ENCODE assay signal across 23 mouse cellular contexts in the genomic region with DNA sequence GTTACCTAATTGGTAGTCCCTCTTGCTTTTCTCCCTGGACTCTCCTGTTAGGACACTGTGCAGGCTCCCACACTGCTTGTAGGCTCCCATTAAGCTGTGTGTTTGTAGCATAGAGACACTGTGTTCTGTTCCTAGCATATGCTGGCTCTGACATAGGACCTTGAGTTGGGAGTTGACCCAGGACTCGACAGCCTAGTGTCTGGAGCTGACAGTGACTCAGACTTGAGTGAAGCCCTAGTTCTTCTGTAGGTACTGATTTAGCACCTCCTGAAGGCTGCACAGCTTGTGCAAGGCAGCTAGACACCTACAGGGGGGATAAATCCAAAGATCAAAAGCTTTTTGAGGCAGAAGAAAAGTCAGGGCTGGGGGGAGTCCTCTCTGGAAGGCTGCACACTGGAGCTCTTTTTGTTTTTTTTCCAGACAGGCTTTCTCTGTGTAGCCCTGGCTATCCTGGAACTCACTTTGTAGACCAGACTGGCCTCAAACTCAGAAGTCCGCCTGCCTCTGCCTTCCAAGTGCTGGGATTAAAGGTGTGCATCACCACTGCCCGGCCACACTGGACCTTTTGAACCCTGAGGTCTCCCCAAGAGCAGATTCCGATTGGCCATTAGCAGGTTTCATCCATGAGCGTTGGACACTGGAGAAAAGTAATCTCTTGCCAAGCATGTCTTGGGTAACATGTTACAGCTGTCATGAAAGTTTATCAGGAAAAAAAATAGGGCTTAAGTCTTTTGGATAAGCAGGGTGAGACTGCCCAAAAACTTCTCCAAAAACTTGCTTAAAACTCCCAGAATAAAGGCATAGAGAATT. TPM values are rescaled to one million over a fixed set of nuclear protein-coding genes. Genes with fewer than 3 reads are reported as not detected.
A peak's percentile ranks its signal among the peaks of the same experiment; 100 is the strongest.
DNase-seq lines count a peak whose midpoint lies in the region; ATAC-seq and TF ChIP-seq lines count a peak whose summit lies in the region.
"Had no signal": no experiment of that assay in that cellular context is flagged by ENCODE, and none has a peak within 500 bp of the region (broad histone marks: within the 10 kb centered on the region; RNA-seq: fewer than 3 reads in every experiment).

No protein-coding gene starts in this region.

- H3K27ac ChIP-seq in kidney, embryonic 16.5 days (ENCODE audit: low read length): no peak overlapping the region
- H3K27ac ChIP-seq in kidney, adult 2 months (ENCODE audit: insufficient read depth, low read depth, low read length): no peak overlapping the region
- H3K27ac ChIP-seq in liver, embryonic 12.5 days: peak overlapping the region; percentile 97
- H3K27ac ChIP-seq in forebrain, embryonic 11.5 days (ENCODE audit: low read depth, low read length): no peak overlapping the region
- H3K27ac ChIP-seq: embryonic facial prominence, embryonic 10.5 days; forebrain, embryonic 13.5 days; heart, embryonic 13.5 days; hindbrain, embryonic 15.5 days; intestine, embryonic 15.5 days; limb, embryonic 13.5 days had no signal

- H3K4me1 ChIP-seq in kidney, embryonic 16.5 days (ENCODE audit: insufficient read depth, low read length): peaks cover 12% of the 10 kb centered on the region
- peaks cover 14% of the 10 kb centered on the region for H3K4me1 ChIP-seq in kidney, adult 2 months (ENCODE audit: control insufficient read depth, insufficient read depth, low read length)
- peaks cover 98% of the 10 kb centered on the region for H3K4me1 ChIP-seq in liver, embryonic 12.5 days
- no peaks in the 10 kb centered on the region for H3K4me1 ChIP-seq in forebrain, embryonic 11.5 days (replicated peaks; ENCODE audit: control insufficient read depth, insufficient read depth, low read length)
- H3K4me1 ChIP-seq: forebrain, embryonic 13.5 days; hindbrain, embryonic 15.5 days; intestine, embryonic 15.5 days; limb, embryonic 13.5 days had no signal

- H3K9ac ChIP-seq in kidney, embryonic 16.5 days (replicated peaks; ENCODE audit: low read length): no peak overlapping the region
- peak overlapping the region; percentile 25 for H3K9ac ChIP-seq in liver, embryonic 12.5 days
- H3K9ac ChIP-seq in forebrain, embryonic 11.5 days (ENCODE audit: low read length): no peak overlapping the region
- H3K9ac ChIP-seq: forebrain, embryonic 13.5 days; heart, embryonic 13.5 days; hindbrain, embryonic 15.5 days; intestine, embryonic 15.5 days; limb, embryonic 13.5 days had no signal

- no peak overlapping the region for H3K4me2 ChIP-seq in kidney, embryonic 16.5 days (replicated peaks; ENCODE audit: low read depth, low read length)
- H3K4me2 ChIP-seq in liver, embryonic 12.5 days: no peak overlapping the region; the same call in 1 of the 2 replicates
- H3K4me2 ChIP-seq in forebrain, embryonic 11.5 days (ENCODE audit: low read depth, low read length, severe bottlenecking): no peak overlapping the region
- H3K4me2 ChIP-seq: forebrain, embryonic 13.5 days; heart, embryonic 13.5 days; hindbrain, embryonic 15.5 days; intestine, embryonic 15.5 days; limb, embryonic 13.5 days; midbrain, embryonic 11.5 days had no signal

- DNase-seq in adrenal gland, postnatal 14 days: peak; percentile 27
- no peak for DNase-seq in adrenal gland, adult 18-20 months (ENCODE audit: low spot score in 2 of 2)
- no peak for DNase-seq in kidney, adult 2 months
- no peak for DNase-seq in forebrain, embryonic 11.5 days (ENCODE audit: low spot score)
- DNase-seq in right cerebral cortex, adult 18-20 months: no peak
- no peak for DNase-seq in layer of hippocampus, adult 11-12 months (ENCODE audit: low spot score)
- DNase-seq: cerebellum, adult 8-10 months; gastrocnemius, postnatal 25 days; heart, postnatal 4 days; kidney, postnatal 4 days; retina, postnatal 1 day; thymus, postnatal 25 days had no signal

- no peaks in the 10 kb centered on the region for H3K27me3 ChIP-seq in kidney, embryonic 16.5 days (ENCODE audit: insufficient read depth, low read length)
- no peaks in the 10 kb centered on the region for H3K27me3 ChIP-seq in kidney, adult 2 months (replicated peaks; ENCODE audit: control insufficient read depth, insufficient read depth, low read length)
- H3K27me3 ChIP-seq in liver, embryonic 12.5 days (replicated peaks): no peaks in the 10 kb centered on the region
- no peaks in the 10 kb centered on the region for H3K27me3 ChIP-seq in forebrain, embryonic 11.5 days (ENCODE audit: control insufficient read depth, insufficient read depth, low read length)
- H3K27me3 ChIP-seq: forebrain, embryonic 13.5 days; heart, embryonic 13.5 days; hindbrain, embryonic 15.5 days; intestine, embryonic 15.5 days; limb, embryonic 13.5 days had no signal

- ATAC-seq in kidney, embryonic 16.5 days (ENCODE audit: low FRiP score, low TSS enrichment): 0 out of 2 replicates have a peak, but pooled peaks have one; percentile 11
- ATAC-seq in liver, embryonic 12.5 days: no peak
- no peak for ATAC-seq in forebrain, embryonic 11.5 days (replicated peaks; ENCODE audit: low FRiP score)
- ATAC-seq: forebrain, embryonic 13.5 days; intestine, embryonic 15.5 days; lung, postnatal 0 days had no signal

- WGBS in kidney, embryonic 16.5 days: 46% methylated on average over 5 of the region's 5 CpGs
- WGBS in kidney, adult 2 months: 62% methylated on average over 5 of the region's 5 CpGs
- 62% methylated on average over 5 of the region's 5 CpGs for WGBS in liver, embryonic 12.5 days (ENCODE audit: insufficient replicate concordance)
- WGBS in forebrain, embryonic 11.5 days: 77% methylated on average over 5 of the region's 5 CpGs

- TF ChIP-seq POLR2A in kidney, adult 2 months (IDR thresholded peaks at IDR 0.05; ENCODE audit: low read depth, low read length): no peak

- H3K36me3 ChIP-seq in kidney, embryonic 16.5 days (ENCODE audit: insufficient read depth, low read length): no peaks in the 10 kb centered on the region
- no peaks in the 10 kb centered on the region for H3K36me3 ChIP-seq in kidney, adult 2 months (ENCODE audit: control insufficient read depth, insufficient read depth, low read length)
- no peaks in the 10 kb centered on the region for H3K36me3 ChIP-seq in liver, embryonic 12.5 days
- no peaks in the 10 kb centered on the region for H3K36me3 ChIP-seq in forebrain, embryonic 11.5 days (ENCODE audit: control insufficient read depth, insufficient read depth, low read length)
- H3K36me3 ChIP-seq: embryonic facial prominence, embryonic 10.5 days; G1E; heart, embryonic 13.5 days; hindbrain, embryonic 15.5 days; intestine, embryonic 15.5 days; limb, embryonic 13.5 days had no signal

- no peaks in the 10 kb centered on the region for H3K9me3 ChIP-seq in kidney, embryonic 16.5 days (ENCODE audit: low read length)
- H3K9me3 ChIP-seq in liver, embryonic 12.5 days (replicated peaks): no peaks in the 10 kb centered on the region
- H3K9me3 ChIP-seq in forebrain, embryonic 11.5 days (ENCODE audit: control insufficient read depth, low read length): no peaks in the 10 kb centered on the region
- H3K9me3 ChIP-seq: embryonic facial prominence, embryonic 10.5 days; forebrain, embryonic 13.5 days; G1E; heart, embryonic 13.5 days; hindbrain, embryonic 15.5 days; intestine, embryonic 15.5 days; limb, embryonic 13.5 days had no signal

- no peak overlapping the region for H3K4me3 ChIP-seq in kidney, embryonic 16.5 days (ENCODE audit: low read length)
- H3K4me3 ChIP-seq in kidney, adult 2 months (ENCODE audit: insufficient read depth, low read depth, low read length): no peak overlapping the region
- no peak overlapping the region for H3K4me3 ChIP-seq in liver, embryonic 12.5 days
- H3K4me3 ChIP-seq in forebrain, embryonic 11.5 days (ENCODE audit: low read depth, low read length): no peak overlapping the region
- H3K4me3 ChIP-seq: embryonic facial prominence, embryonic 10.5 days; forebrain, embryonic 13.5 days; heart, embryonic 13.5 days; hindbrain, embryonic 15.5 days; intestine, embryonic 15.5 days; limb, embryonic 13.5 days had no signal

- no peak for TF ChIP-seq CTCF in kidney, adult 2 months (conservative IDR thresholded peaks at IDR 0.05; ENCODE audit: insufficient read depth, insufficient read length, low read depth, low read length)

RNA-seq across cellular contexts. Expression of a gene that starts 48.1 kb away (rescaled TPM):
- total RNA-seq in adrenal gland, postnatal 14 days (2021): 37.3 and 43.2 TPM in 2 replicates
- 10 to 100 TPM; 40.3 to 43.8 TPM for total RNA-seq in adrenal gland, adult 18-20 months (2021)
- 13.2 and 14.5 TPM in 2 replicates for polyA plus RNA-seq in kidney, embryonic 16.5 days (2015; fragmentation: Nextera tagmentation; extraction: Ambion mirVana)
- 13.2 and 16.8 TPM in 2 replicates for polyA plus RNA-seq in kidney, adult 2 months (2012; rRNA removed)
- 17.0 and 19.5 TPM in 2 replicates for polyA plus RNA-seq in liver, embryonic 12.5 days (2016; fragmentation: Nextera tagmentation; extraction: Ambion mirVana)
- polyA plus RNA-seq in forebrain, embryonic 11.5 days (2014; fragmentation: Nextera tagmentation; extraction: Ambion mirVana): 7.1 and 7.9 TPM in 2 replicates
